9 mouse cellular contexts compared by ENCODE assay signal in genomic region chr9:86451094-86451493, GRCm38 (mm10). TPM values are rescaled to one million over a fixed set of nuclear protein-coding genes. Genes with fewer than 3 reads are reported as not detected.
DNase-seq lines count a peak whose midpoint lies in the region; ATAC-seq lines count a peak whose summit lies in the region.
"Had no signal": no experiment of that assay in that cellular context is flagged by ENCODE, and none has a peak within 500 bp of the region (broad histone marks: within the 10 kb centered on the region; RNA-seq: fewer than 3 reads in every experiment).

No protein-coding gene starts in this region.

- H3K4me2 ChIP-seq in midbrain, embryonic 13.5 days (replicated peaks), result no peak overlapping the region

- no peak overlapping the region for H3K27ac ChIP-seq in midbrain, embryonic 13.5 days
- H3K27ac ChIP-seq in midbrain, embryonic 10.5 days (replicated peaks), result no peak overlapping the region
- H3K27ac ChIP-seq in heart, embryonic 10.5 days, result no peak overlapping the region
- H3K27ac ChIP-seq: macrophage had no signal

- no peak overlapping the region for H3K9ac ChIP-seq in midbrain, embryonic 13.5 days (replicated peaks)

- intact Hi-C loops in heart, postnatal 36 days (cut with DNase I), result loop anchor here (5.0 kb wide), 1 partner anchor 579 kb away; no protein-coding TSS in a partner anchor

- WGBS in midbrain, embryonic 13.5 days, result 31% methylated on average over 6 of the region's 6 CpGs
- 54% methylated on average over 6 of the region's 6 CpGs for WGBS in midbrain, embryonic 10.5 days
- WGBS in heart, embryonic 10.5 days, result 64% methylated on average over 6 of the region's 6 CpGs

- peaks cover 11% of the 10 kb centered on the region for H3K4me1 ChIP-seq in midbrain, embryonic 13.5 days (replicated peaks)
- H3K4me1 ChIP-seq in midbrain, embryonic 10.5 days, result peaks cover 35% of the 10 kb centered on the region
- H3K4me1 ChIP-seq in heart, embryonic 10.5 days, result 0 out of 2 replicates have a peak, but pooled peaks cover 2% of the 10 kb centered on the region

- no peak overlapping the region for H3K4me3 ChIP-seq in midbrain, embryonic 13.5 days (replicated peaks)
- H3K4me3 ChIP-seq in midbrain, embryonic 10.5 days, result no peak overlapping the region
- no peak overlapping the region for H3K4me3 ChIP-seq in heart, embryonic 10.5 days

- peaks cover 13% of the 10 kb centered on the region for H3K27me3 ChIP-seq in midbrain, embryonic 13.5 days
- peaks cover 26% of the 10 kb centered on the region; the same call in 1 of the 2 replicates for H3K27me3 ChIP-seq in midbrain, embryonic 10.5 days (ENCODE audit: low read depth, poor library complexity, severe bottlenecking)
- peaks cover 5% of the 10 kb centered on the region; the same call in 1 of the 2 replicates for H3K27me3 ChIP-seq in heart, embryonic 10.5 days (ENCODE audit: insufficient read depth, poor library complexity, severe bottlenecking)

- H3K36me3 ChIP-seq in midbrain, embryonic 13.5 days, result no peaks in the 10 kb centered on the region
- H3K36me3 ChIP-seq in midbrain, embryonic 10.5 days, result no peaks in the 10 kb centered on the region
- H3K36me3 ChIP-seq in heart, embryonic 10.5 days, result no peaks in the 10 kb centered on the region

- peak; percentile 34; the same call in 1 of the 2 replicates for ATAC-seq in midbrain, embryonic 13.5 days

- H3K9me3 ChIP-seq in midbrain, embryonic 13.5 days, result no peaks in the 10 kb centered on the region
- H3K9me3 ChIP-seq in midbrain, embryonic 10.5 days (replicated peaks), result no peaks in the 10 kb centered on the region
- no peaks in the 10 kb centered on the region for H3K9me3 ChIP-seq in heart, embryonic 10.5 days

- peak; percentile 34 for DNase-seq in heart, adult 11 months
- DNase-seq in heart, postnatal 36 days, result no peak
- DNase-seq in midbrain, embryonic 10.5 days (ENCODE audit: low spot score), result no peak
- DNase-seq in layer of hippocampus, postnatal 36 days, result peak; percentile 20 to 33
- DNase-seq in retina, embryonic 14.5 days (ENCODE audit: low spot score), result peak; percentile 23
- DNase-seq in thymus, postnatal 0 days (ENCODE audit: low spot score), result no peak
- DNase-seq in heart, embryonic 10.5 days (ENCODE audit: low spot score), result no peak

RNA-seq across cellular contexts. Expression of gene Ube2cbp, which starts 13.7 kb away (rescaled TPM):
- total RNA-seq in heart, postnatal 36 days (2021), result 1 to 10 TPM; 1.5 to 1.9 TPM
- 7.4 and 7.8 TPM in 2 replicates for polyA plus RNA-seq in midbrain, embryonic 13.5 days (2015; fragmentation: Nextera tagmentation; extraction: Ambion mirVana)
- 6.6 and 9.1 TPM in 2 replicates for polyA plus RNA-seq in midbrain, embryonic 10.5 days (2016; fragmentation: Nextera tagmentation; extraction: Ambion mirVana)
- 1 to 10 TPM; 3.7 to 4.7 TPM for total RNA-seq in layer of hippocampus, postnatal 36 days (2021)
- 7.1 and 7.2 TPM in 2 replicates for polyA plus RNA-seq in thymus, postnatal 0 days (2015; fragmentation: Nextera tagmentation; extraction: Ambion mirVana)
- 5.1 and 6.3 TPM in 2 replicates for polyA plus RNA-seq in heart, embryonic 10.5 days (2016; fragmentation: Nextera tagmentation; extraction: Ambion mirVana)
- polyA plus RNA-seq: macrophage had no signal

RNA-seq across cellular contexts. Expression of gene Dop1a, which starts 15.9 kb away (rescaled TPM):
- 10 to 100 TPM; 17.7 to 19.2 TPM for total RNA-seq in heart, postnatal 36 days (2021)
- 32.1 and 36.8 TPM in 2 replicates for polyA plus RNA-seq in midbrain, embryonic 13.5 days (2015; fragmentation: Nextera tagmentation; extraction: Ambion mirVana)
- 6.7 and 10.1 TPM in 2 replicates for polyA plus RNA-seq in midbrain, embryonic 10.5 days (2016; fragmentation: Nextera tagmentation; extraction: Ambion mirVana)
- total RNA-seq in layer of hippocampus, postnatal 36 days (2021), result 10 to 100 TPM; 57.1 to 64.0 TPM
- polyA plus RNA-seq in thymus, postnatal 0 days (2015; fragmentation: Nextera tagmentation; extraction: Ambion mirVana), result 14.0 and 16.9 TPM in 2 replicates
- polyA plus RNA-seq in heart, embryonic 10.5 days (2016; fragmentation: Nextera tagmentation; extraction: Ambion mirVana), result 9.3 and 9.6 TPM in 2 replicates

Comparison
In these comparisons a context has a peak if more than half of its experiments do, and no peak if none do; other contexts are left out.
1. DNase-seq: peak in heart, adult 11 months (single experiment), layer of hippocampus, postnatal 36 days (2 of 2) and retina, embryonic 14.5 days (single experiment); none in heart, postnatal 36 days (0 of 2), midbrain, embryonic 10.5 days (single experiment), thymus, postnatal 0 days (single experiment) and heart, embryonic 10.5 days (single experiment).